Mouse (Mus musculus) thymus, postnatal 10 days (tissue): ENCODE measurements around the gene Arid2.
"Not testable (repeated sequence)": the region's sequence is repeated elsewhere in the genome, so short reads cannot be mapped to it uniquely, and the experiment has no call there.

ENCODE experiments used
- DNase-seq, 2 experiments: peaks; one replicate each; pipeline ENCODE4 v3.0.0; 2021; ENCODE audit warnings: low spot score in 2 of 2

The Arid2 gene

DNA sequence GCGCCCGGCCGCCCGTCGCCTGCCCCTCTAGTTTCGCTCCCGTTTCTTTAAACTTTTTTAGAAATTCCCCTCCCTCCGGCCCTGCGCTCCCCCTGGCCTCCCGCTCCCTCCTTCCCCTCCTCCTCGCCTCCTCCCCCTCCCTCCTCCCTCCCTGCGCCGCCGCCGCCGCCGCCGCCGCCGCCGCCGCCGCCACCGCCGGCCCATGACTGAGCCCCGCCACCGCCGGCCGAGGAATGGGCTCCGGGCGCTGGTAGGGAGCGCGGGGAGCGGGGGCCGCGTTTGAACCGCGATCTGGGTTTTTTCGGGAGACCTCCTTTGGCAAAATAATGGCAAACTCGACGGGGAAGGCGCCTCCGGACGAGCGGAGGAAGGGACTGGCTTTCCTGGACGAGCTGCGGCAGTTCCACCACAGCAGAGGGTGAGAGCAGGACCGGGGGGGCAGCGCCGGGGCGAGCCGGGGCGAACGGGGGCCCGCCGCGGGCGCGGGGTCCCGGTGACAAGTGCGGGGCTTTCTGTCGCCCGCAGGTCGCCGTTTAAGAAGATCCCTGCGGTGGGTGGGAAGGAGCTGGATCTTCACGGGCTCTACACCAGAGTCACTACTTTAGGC, at the start of gene Arid2:
Gene Arid2 (plus strand): TSS at position 150 of the 607 bp plus-strand sequence.
- DNase-seq: peak; percentile 58 to 67

DNA sequence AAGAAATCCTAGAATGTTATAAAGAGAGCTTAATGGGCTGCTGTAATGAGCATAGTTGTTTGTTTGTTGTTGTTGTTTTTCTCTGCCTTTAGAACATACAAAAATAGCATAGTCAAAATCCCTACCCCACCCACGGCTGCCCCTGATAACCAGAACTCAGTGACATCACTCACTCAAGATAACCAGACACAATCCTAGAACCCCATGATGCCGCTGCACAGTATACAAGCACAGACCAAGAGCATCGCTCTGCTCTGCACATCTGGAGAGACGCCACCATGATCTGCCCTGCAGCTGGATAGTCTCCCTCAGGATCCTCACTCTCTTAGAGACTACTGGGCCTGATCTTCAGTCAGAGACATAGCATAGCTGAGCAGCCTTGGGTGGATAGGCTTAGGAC, 49.2 kb upstream of the Arid2 start:
- no peak for DNase-seq

DNA sequence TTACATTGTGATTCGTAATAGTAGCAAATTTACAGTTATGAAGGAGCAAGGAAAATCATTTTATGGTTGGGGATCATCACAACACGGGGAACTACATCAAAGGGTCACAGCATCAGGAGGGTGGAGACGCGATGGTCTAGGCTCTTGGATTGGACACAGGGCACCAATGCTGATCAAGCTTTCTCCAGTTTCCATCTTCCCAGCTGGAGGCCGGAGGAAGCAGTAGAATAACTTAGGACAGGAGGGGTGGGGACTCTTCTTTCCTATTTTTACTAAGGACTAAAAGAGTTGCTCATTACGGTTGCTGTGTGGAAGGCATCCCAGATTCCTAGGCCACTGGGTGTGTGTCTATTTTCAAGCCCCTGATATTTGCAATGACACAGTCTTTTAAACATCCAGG, 43.1 kb upstream of the Arid2 start:
- DNase-seq: no peak

DNA sequence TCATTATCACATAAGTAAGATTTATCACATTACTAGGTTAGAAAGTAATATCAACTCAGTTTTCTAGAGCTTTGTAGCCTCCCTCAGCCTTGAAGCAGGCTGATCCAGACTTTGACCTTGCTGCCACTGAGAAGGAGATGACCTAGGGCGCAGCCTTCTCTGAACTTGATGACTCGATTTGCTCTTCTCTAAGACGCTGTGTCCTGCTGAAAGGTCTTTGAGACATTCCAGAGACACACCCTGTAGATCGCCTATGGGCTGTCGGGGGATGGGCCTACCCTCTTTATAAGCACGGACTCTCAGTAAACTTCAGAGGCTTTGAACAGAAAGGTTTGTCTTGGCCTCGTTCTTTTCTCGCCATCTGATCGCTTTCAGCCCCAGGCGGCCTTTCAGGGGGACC, 42.6 kb upstream of the Arid2 start:
- not testable (repeated sequence) for DNase-seq

DNA sequence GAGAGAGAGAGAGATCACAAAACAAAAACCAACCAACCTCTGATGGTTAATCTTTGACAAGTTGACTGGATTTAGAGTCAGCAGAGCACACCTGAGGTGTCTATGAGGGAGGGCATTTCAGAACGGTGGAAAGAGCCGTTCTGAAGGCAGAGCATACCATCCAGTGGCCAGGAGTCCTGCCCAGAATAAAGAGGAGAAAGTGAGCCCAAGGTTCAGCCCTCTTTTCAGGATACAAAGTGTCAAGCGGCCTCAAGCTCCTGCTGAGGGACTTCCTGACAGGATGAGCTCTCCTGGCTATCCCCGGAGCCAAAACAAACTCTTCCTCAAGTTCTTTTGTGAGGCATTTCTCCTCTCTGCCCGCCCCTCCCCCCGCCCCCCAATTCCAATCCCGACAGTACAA, 33.5 kb upstream of the Arid2 start:
- DNase-seq: no peak

DNA sequence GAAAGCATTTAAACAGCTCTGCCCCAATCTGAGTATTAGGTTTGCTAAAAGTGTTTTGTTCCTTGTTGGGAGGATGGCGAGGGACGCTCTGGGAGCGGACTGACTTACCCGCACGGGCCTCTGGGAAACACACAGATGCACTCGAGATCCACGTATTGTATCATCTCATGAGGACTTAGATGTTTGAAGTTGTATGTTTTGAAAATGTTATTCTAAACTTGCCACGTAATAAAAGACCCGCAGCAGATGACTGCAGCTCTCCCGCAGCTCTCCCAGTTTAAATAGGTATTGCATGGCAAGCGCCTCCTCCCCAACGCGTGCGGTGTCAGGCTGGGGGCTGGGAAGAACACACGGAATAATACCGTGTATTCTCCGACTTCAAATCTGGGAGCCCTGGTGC, 33.0 kb upstream of the Arid2 start:
- no peak for DNase-seq

DNA sequence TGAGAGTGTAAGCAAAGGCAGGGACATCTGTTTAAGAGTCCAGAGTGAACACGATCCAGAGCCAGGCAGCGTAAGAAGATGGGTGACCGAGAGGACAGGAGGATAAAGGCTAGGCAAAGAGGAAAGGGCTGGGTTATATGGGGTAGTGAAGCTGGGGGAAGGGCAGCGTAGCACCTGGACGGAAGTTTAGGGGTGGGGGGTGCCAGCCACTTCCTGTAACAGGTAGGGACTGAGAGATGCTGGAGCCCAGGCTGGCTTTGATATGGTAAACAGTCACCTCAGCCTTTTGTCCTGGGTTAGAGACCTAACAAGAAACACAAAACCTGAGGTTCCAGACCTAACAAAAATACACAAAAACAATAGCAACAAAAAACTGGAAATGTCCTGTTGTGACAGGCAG, 29.5 kb upstream of the Arid2 start:
- peak; percentile 55 to 59 for DNase-seq

DNA sequence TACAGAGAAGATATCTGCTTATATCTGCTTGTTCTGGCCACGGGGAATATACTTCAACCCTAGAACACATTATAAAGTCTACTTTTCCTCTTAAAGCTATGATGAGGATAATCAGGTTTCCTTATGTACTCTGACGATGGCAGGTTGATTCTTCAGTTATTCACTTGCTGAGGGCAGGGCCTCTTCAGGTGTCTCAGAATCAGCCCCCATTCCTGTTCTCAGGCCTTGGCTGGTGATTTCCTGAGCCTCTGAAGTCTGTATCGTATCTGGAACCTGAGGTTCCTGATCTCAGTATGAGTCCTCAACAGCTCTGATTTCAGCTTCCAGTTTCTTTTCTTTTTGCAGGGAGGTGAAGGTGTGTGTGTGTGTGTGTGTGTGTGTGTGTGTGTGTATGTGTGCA, 22.7 kb upstream of the Arid2 start:
- DNase-seq: no peak

DNA sequence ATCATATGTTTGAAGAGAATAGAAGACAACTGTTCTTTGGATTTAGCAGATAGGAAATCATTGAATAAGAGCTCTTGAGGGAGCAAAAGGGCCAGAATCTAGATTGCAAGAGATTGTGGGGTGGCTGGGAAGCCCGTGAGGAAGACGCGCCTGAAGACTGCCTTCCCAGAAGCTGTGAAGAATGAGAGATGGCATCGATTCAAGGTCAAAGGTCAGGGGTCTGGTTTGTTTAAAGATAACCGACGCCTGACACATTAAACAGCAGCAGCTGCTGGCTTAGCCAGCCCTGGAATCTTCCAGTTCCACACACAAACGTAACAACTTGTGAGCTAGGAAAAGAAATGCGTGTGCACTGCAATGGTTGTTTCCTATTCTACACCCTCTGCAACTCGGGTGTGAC, 19.4 kb upstream of the Arid2 start:
- DNase-seq: no peak

DNA sequence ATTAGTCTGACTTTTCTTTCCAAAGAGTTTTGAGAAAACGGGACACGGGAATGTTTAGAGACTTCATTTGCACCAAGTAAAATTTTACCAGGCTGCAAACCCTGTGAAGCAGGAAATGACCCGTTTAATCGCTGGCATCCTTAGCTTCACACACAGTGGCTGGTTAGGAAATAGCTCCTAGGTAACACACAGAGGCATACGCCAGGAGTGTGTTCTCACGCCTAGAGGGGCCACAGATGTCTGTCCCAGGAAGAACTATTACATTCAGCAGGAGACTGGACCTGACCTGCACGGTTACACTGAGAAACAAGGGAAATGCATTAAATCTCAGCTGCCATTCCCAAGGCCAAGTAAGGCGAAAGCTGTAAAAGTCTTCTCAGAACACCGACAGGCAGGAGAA, 18.7 kb upstream of the Arid2 start:
- no peak for DNase-seq

DNA sequence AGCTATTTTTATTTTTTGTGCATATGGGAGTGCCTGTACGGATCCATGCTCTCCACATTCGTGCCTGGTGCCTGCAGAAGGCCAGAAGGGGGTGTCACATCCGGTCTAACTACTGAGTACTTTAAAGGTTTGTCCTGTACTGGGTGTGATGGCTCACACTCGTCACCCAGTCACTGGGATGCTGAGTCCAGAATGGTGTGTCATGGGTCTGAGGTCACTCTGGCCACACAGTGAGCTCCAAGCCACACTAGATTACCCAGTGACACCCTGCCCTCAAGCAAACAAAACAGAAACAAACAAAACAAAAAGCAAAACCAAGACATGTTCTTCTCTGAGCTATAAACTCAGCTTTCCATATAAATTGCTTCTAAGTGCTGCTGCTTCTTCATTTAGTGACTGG, 17.9 kb upstream of the Arid2 start:
- no peak for DNase-seq

DNA sequence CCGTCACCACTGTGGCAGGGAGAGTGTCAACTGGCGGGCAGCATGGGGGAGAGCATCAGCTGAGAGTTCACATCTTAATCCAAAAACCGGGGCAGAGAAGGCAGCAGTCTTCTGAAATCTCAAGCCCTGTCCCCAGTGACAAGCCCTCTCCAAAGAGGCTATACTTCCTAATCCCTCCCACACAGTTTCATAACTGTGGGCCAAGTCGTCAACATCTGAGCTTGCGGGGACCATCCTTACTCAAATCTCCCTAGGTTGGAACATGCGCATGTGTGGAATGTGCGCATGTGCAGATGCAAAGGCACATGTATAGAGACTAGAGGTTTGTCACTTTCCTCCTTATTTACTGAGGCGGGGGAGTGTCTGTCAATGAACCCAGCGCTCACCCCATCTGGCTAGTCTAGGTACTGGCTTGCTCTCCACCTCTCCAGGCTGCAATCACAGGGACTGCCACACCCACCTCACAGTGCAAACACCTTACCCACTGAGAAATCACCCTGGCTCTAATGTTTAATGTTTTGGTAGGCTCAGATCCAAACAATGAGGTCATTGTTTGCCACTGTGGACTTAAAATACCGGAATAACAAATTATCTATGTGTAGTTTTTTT, 16.9 kb upstream of the Arid2 start:
- DNase-seq: no peak

DNA sequence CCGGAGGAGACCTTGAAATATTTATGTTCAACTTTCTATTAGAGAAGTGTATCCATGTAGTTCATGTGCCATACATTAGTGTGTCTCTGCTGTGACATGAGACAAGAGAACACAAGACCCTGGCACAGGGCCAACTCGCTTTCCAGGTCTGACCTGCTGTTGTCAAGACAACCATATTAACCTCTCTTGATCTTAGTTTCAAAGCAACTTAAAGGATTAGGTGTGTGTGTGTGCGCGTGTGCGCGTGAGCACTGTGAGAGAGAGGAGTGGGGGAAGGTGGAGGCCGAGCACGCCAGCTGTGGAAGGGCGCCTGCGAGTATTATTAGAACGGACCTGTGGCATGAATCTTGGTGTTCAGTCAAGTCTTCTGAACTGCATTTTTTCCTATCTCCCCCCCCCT, 15.0 kb upstream of the Arid2 start:
- DNase-seq: peak in 1 of 2 experiments; percentile 38

DNA sequence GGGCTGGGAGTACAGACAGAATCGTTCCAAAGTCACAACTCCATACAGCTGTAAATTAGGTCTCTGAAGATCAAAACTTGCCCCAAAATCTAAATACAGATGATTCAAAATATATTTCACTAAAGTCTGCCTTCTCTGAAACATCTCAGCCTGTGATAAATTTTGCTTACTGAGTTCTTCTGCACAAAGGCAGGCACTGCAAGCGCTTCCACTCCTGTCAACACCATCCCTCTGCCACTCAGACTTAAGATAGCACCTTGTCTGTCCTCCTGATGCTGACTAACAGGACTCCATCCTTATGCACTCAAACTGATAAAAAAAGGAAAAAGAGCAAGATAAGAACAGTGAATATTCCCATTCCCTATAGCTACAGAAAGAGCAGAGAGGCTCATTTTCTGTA, 13.0 kb upstream of the Arid2 start:
- DNase-seq: no peak

DNA sequence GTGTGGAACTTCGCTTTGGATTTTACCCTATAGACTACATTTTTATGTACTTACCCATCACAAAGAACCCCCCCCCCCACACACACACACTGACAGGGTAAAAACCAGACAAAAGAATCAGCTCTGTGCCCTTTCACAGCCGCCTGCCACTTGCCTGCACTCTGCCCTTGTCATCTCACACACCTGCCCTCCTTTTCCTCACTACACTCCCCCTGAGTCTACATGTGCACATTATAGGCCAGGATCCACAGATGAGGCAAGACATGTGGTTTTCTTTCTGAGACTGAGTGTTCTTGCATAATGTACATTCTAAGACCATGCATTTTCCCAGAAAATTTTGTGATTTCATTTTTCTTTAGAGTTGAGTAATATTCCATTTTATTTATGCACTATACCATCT, 12.1 kb upstream of the Arid2 start:
- peak; percentile 28 to 35 for DNase-seq

DNA sequence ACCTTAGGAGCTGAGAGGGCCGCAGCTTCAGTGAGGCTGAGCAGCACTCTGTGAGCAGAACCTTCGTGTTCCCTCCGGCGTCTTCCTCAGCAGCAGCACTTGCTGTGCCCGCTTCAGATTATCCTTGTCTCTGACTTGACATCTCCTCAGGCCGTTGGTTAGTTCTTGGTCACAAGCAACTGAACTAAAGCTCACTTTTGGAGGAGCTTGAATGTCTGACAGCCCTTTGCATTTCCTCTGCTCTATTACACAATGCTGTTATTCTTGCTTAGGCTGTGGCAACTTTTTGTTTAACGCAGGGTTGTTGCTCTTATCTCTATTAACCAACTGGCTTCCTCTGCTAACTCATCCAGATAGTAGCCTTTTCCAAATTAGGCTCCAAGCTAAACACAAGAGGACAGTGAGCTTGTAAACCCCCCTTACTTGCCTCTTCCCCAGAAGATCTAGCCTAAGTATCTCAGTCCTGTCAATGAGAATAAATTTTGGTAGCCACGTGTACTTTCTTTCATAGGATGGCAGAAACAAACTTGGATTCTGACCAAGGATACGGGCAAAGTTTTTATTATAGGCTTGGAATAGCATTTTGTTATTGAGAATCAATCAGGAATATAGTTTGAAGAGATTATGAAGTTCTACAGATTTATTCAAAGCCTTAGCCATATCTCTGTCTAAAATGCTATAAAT, 11.4 kb upstream of the Arid2 start:
- no peak for DNase-seq

DNA sequence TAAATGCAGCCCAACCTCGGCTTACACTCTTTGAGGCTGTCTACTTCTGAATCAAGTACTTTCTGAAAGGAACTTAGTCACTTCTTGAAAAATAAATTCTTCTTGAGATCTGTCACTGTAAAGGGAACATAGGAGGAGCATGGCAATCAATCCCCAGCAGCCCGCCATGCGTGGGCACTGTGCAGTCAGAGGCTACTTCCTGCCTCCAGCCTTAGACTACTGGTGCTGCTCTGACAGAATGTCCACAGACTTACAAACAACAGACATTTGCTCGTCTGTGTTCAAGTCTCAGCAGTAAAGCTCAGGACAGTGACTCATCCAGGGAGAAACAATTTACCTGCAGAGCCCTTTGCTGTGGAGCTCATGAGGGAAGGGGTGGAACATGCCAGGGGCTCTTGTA, 10.3 kb upstream of the Arid2 start:
- DNase-seq: no peak

DNA sequence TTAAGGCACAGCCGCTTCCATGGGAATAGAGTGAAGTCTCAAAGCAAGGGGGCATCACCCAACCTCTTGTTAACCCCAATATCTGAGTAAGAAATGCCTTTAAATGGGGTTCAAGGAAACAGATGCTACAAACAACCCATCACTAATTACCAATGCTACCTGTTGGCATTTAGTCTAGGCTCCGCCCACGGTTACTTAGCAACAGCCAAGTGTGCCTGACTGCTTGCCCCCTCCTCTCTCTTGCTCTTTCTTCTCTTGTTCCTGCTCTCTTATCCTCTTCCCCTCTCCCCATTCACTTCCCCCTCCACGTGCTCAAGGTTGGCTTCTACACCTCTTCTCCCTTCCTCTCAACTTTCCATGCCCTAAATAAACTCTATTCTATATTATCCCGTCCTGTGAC, 6.1 kb upstream of the Arid2 start:
- DNase-seq: no peak

DNA sequence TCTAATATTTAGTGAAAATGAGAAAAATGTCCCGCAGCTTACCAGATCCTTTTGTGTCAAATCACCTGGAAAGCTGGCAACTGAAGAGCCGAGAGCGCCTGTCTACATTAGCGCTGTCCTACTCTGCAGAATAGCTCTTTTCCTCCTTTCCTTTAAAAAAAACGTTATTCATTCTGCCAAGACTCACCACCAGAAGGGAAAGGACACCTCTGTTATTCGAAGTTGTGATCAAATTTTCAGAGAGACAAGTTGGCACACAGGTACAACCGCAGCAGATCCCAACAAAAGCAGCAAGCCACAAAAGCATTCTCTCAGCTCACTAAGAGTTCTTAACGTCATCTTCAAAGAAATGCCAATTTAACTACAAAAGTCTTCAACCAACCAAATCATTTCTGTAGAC, 4.2 kb upstream of the Arid2 start:
- DNase-seq: no peak

DNA sequence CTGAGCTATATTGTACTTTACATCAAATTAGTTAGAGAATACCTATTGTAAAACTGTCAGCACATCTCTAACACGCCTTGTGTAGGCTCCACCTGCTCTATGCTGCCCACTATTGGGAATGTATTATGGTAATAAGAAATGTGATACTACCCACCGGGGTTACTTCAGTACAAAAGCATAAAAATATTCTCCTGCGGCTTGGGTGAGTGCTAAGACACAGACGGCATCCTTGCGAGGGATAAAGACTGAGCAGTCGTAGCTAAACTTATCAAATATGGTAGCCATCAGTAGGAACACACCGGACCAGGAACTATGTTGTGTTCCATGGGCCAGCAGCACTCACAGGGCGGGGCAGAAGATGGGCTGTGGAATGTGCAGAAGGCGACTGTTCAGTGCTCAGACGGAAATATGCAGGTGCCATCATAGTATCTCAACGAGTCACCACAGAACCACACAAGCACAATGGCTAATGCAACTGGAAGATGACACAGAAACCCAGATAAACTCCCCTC, 3.3 kb upstream of the Arid2 start:
- peak; percentile 37 to 69 for DNase-seq

DNA sequence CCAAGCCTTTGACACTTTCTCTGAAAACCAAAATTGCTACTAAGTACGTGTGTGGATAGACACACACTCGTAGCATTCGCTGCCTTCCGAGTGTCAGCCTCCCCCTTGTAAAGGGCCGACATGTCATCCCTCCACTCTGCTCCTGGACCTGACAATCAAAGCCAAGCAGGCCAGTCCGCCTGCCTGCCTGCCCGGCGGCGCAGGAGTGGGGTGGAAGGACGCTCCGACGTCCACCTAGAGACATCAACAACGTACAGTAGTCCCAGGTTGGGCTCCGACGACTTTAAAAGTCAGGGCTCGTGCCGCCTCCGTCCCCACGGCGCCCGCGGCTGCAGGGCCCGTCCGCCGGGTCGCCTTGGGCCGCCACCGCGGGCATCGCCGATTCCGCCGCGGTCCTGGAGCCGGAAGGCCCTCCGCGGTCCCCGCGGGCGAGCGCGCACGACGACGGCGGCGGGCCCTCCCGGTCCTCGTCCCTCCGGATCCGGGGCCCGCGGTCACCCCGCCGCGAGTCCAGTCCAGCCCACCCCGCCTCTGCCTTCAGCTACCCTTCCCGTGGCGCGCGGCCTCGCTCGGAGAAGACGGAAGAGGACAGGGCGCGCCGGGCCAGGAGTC, 2.5 kb upstream of the Arid2 start:
- no peak for DNase-seq

DNA sequence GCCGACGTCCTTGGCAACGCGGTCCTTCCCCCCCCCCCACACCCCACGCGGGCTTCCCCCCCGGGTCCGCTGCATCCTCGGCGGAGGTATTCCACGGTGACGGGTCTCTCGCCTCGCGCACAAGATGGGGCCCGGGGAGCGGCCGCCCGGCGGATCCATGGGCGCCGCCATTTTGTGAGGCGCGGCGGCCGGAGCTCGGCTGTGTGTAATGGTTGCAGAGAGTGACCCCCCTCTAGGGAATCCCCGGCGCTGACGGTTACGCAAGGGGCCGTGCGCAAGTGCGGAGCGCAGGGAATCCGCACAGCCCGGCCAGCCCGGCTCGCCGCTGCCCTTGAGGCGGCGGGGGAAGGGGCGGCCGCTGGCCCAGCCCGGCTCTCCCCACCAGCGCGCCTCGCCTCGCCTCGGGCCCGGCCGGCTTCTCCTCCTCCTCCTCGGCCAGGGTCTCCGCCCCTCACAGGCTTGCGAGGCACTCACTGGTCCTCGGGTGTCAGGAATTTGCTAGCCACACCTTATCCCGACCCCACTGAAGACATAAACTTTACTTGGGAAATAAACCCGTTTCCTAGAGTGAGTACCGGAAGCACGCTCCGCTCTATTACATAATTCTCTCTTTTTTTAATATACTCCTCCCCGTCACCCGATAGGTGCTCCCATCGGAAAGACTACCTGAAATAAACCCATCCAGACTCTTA, 1.8 kb upstream of the Arid2 start:
- peak; percentile 64 to 66 for DNase-seq
